Mouse (Mus musculus) heart, adult 2 months (tissue): ENCODE results near the gene Slc22a22.

Experiments used
- CTCF ChIP-seq: fragments of 200-600 bp; IDR thresholded peaks from 2 replicates; pipeline ENCODE4 v1.8.1; 2022; ENCODE audit warnings: antibody characterized with exemption, mild to moderate bottlenecking, moderate library complexity
- POLR2A ChIP-seq: fragments of 200-500 bp; IDR thresholded peaks from 2 replicates; pipeline ENCODE4 v1.6.1; 2011; ENCODE audit warnings: mild to moderate bottlenecking, low read depth, low read length, control low read depth; ENCODE audit not compliant: insufficient read depth

GRCm38 (mm10) chr15:57496106-57496505 lies 18.7 kb upstream of the Slc22a22 start:
- TF ChIP-seq POLR2A = no peak
- TF ChIP-seq CTCF = no peak
